15 mouse cellular contexts compared by ENCODE assay signal in genomic region chr3:156093689-156094088, GRCm38 (mm10).
"Had no signal": no experiment of that assay in that cellular context is flagged by ENCODE, and none has a peak within 500 bp of the region (broad histone marks: within the 10 kb centered on the region; RNA-seq: fewer than 3 reads in every experiment).

No protein-coding gene starts in this region.

- H3K4me1 ChIP-seq: neural tube, embryonic 15.5 days; stomach, embryonic 15.5 days had no signal

- H3K9me3 ChIP-seq: neural tube, embryonic 15.5 days; stomach, embryonic 15.5 days had no signal

- H3K36me3 ChIP-seq: neural tube, embryonic 15.5 days; stomach, embryonic 15.5 days had no signal

- DNase-seq: retina, postnatal 1 day; right cerebral cortex, adult 18-20 months; right cerebral cortex, postnatal 14 days; right cerebral cortex, postnatal 25 days; right cerebral cortex, postnatal 4 days; spleen, adult 18-20 months; thymus, adult 18-20 months; thymus, adult 2 months; thymus, postnatal 14 days; thymus, postnatal 25 days; thymus, postnatal 36 days; thymus, postnatal 4 days had no signal

- H3K27me3 ChIP-seq: neural tube, embryonic 15.5 days; stomach, embryonic 15.5 days had no signal

- H3K27ac ChIP-seq: neural tube, embryonic 15.5 days; stomach, embryonic 15.5 days; stomach, postnatal 0 days had no signal

- H3K9ac ChIP-seq: neural tube, embryonic 15.5 days; stomach, embryonic 15.5 days had no signal

- H3K4me2 ChIP-seq: neural tube, embryonic 15.5 days; stomach, embryonic 15.5 days had no signal

- H3K4me3 ChIP-seq: neural tube, embryonic 15.5 days; stomach, embryonic 15.5 days had no signal
